Comparison of ENCODE assay signal across 8 mouse cellular contexts in the genomic region with DNA sequence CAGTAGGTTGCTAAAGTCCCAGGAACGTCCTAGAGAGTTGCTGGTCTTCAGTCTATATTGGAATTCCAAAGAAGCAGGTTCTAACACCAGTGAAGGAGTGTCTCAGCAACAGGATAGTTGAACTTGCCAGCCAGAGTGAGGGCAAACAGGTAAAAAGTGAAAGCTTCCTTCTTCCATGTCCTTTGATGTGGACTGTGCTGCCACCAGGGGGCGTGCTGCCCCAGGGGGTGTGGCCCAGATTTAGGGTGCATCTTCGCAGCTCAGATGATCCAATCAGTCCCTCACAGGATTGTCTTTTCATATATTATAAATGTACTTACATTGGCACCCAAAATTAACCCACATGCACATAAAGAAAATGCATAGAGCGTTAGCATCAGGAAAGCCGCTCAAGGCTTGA. TPM values are rescaled to one million over a fixed set of nuclear protein-coding genes. Genes with fewer than 3 reads are reported as not detected.
DNase-seq lines count a peak whose midpoint lies in the region; ATAC-seq and TF ChIP-seq lines count a peak whose summit lies in the region.

No protein-coding gene starts in this region.

- peak; percentile 46 for TF ChIP-seq CTCF in gastrocnemius, adult 2 months (IDR thresholded peaks at IDR 0.05)

- H3K36me3 ChIP-seq in neural tube, embryonic 15.5 days: no peaks in the 10 kb centered on the region
- no peaks in the 10 kb centered on the region for H3K36me3 ChIP-seq in forebrain, embryonic 11.5 days (ENCODE audit: control insufficient read depth, insufficient read depth, low read length)

- ATAC-seq in neural tube, embryonic 15.5 days (ENCODE audit: low FRiP score): no peak
- ATAC-seq in erythroid progenitor cell, adult 5-6 weeks (replicated peaks; ENCODE audit: low FRiP score, poor library complexity, severe bottlenecking): no peak
- ATAC-seq in forebrain, embryonic 11.5 days (replicated peaks; ENCODE audit: low FRiP score): no peak

- WGBS in neural tube, embryonic 15.5 days: 57% methylated on average over 5 of the region's 5 CpGs
- 50% methylated on average over 5 of the region's 5 CpGs for WGBS in forebrain, embryonic 11.5 days

- no peak overlapping the region for H3K9ac ChIP-seq in neural tube, embryonic 15.5 days (replicated peaks)
- no peak overlapping the region for H3K9ac ChIP-seq in forebrain, embryonic 11.5 days (ENCODE audit: low read length)

- intact Hi-C loops in gastrocnemius, adult 2 months (cut with DNase I): loop anchor here (5.0 kb wide), 1 partner anchor 345 kb away; no protein-coding TSS in a partner anchor

- no peak overlapping the region for H3K27ac ChIP-seq in gastrocnemius, adult 2 months
- no peak overlapping the region for H3K27ac ChIP-seq in neural tube, embryonic 15.5 days (replicated peaks)
- no peak overlapping the region for H3K27ac ChIP-seq in forebrain, embryonic 11.5 days (ENCODE audit: low read depth, low read length)

- H3K4me1 ChIP-seq in neural tube, embryonic 15.5 days: 0 out of 2 replicates have a peak, but pooled peaks cover 4% of the 10 kb centered on the region
- no peaks in the 10 kb centered on the region for H3K4me1 ChIP-seq in forebrain, embryonic 11.5 days (replicated peaks; ENCODE audit: control insufficient read depth, insufficient read depth, low read length)

- DNase-seq in gastrocnemius, adult 2 months: no peak
- no peak for DNase-seq in gastrocnemius, adult 8-10 months (ENCODE audit: low spot score in 2 of 2)
- DNase-seq in neural tube, embryonic 10.5 days (ENCODE audit: extremely low spot score, low spot score): peak; percentile 26
- peak; percentile 25 for DNase-seq in c-Kit-positive CD71-positive TER-119-negative erythroid progenitor cells, embryonic 14.5 days (ENCODE audit: low read depth)
- DNase-seq in retina, postnatal 1 day: peak; percentile 40
- DNase-seq in forebrain, embryonic 11.5 days (ENCODE audit: low spot score): no peak

- no peak overlapping the region for H3K4me3 ChIP-seq in gastrocnemius, adult 2 months
- no peak overlapping the region for H3K4me3 ChIP-seq in neural tube, embryonic 15.5 days (replicated peaks)
- H3K4me3 ChIP-seq in forebrain, embryonic 11.5 days (ENCODE audit: low read depth, low read length): no peak overlapping the region

- H3K27me3 ChIP-seq in neural tube, embryonic 15.5 days (replicated peaks): no peaks in the 10 kb centered on the region
- no peaks in the 10 kb centered on the region for H3K27me3 ChIP-seq in forebrain, embryonic 11.5 days (ENCODE audit: control insufficient read depth, insufficient read depth, low read length)

- no peaks in the 10 kb centered on the region for H3K9me3 ChIP-seq in neural tube, embryonic 15.5 days (replicated peaks)
- H3K9me3 ChIP-seq in forebrain, embryonic 11.5 days (ENCODE audit: control insufficient read depth, low read length): no peaks in the 10 kb centered on the region

- no peak overlapping the region for H3K4me2 ChIP-seq in neural tube, embryonic 15.5 days
- no peak overlapping the region for H3K4me2 ChIP-seq in forebrain, embryonic 11.5 days (ENCODE audit: low read depth, low read length, severe bottlenecking)

RNA-seq across cellular contexts. Expression of a gene that starts 41.0 kb away (rescaled TPM):
- not detected for total RNA-seq in gastrocnemius, adult 2 months (2021)
- not detected for total RNA-seq in gastrocnemius, adult 8-10 months (2022)
- 0.29 and 0.61 TPM in 2 replicates for polyA plus RNA-seq in neural tube, embryonic 15.5 days (2015; fragmentation: Nextera tagmentation; extraction: Ambion mirVana)
- total RNA-seq in erythroid progenitor cell, adult 5-6 weeks (2015; ENCODE audit: low replicate concordance): not detected in 2 replicates
- 3.4 and 40.2 TPM in 2 replicates for total RNA-seq in erythroid progenitor cell, adult 5-6 weeks (2017; ENCODE audit: low replicate concordance)
- polyA plus RNA-seq in forebrain, embryonic 11.5 days (2014; fragmentation: Nextera tagmentation; extraction: Ambion mirVana): 2.1 and 2.9 TPM in 2 replicates

Comparison
In these comparisons a context has a peak if more than half of its experiments do, and no peak if none do; other contexts are left out.
1. DNase-seq: peak in neural tube, embryonic 10.5 days (single experiment), c-Kit-positive CD71-positive TER-119-negative erythroid progenitor cells, embryonic 14.5 days (single experiment) and retina, postnatal 1 day (single experiment); none in gastrocnemius, adult 2 months (single experiment), gastrocnemius, adult 8-10 months (0 of 2) and forebrain, embryonic 11.5 days (single experiment).